Mouse (Mus musculus) MEL (cell line): ENCODE results near the gene Srgap3.

Source experiments
- CHD1 ChIP-seq: IDR thresholded peaks from 2 replicates; pipeline ENCODE4 v1.6.1; 2012; ENCODE audit warnings: low read depth, mild to moderate bottlenecking, inconsistent platforms, low read length, improper control_type of control experiment
- CTCF ChIP-seq, 3 experiments: IDR thresholded peaks in 2 of 3; conservative IDR thresholded peaks in 1 of 3; 2 replicates each; pipeline ENCODE4 v1.5.1; 2011 to 2012; ENCODE audit warnings: low read length in 3 of 3, low read depth in 2 of 3, mild to moderate bottlenecking in 2 of 3, improper control_type of control experiment in 1 of 3, inconsistent platforms in 1 of 3, mixed read lengths in 1 of 3, moderate library complexity in 1 of 3; ENCODE audit not compliant: control insufficient read depth in 1 of 3, insufficient read depth in 1 of 3, poor library complexity in 1 of 3, severe bottlenecking in 1 of 3
- E2F4 ChIP-seq: IDR thresholded peaks from 2 replicates; pipeline ENCODE4 v1.6.1; 2011; ENCODE audit warnings: low read depth, low read length, improper control_type of control experiment, borderline replicate concordance
- EP300 ChIP-seq, 2 experiments: IDR thresholded peaks; 2 replicates each; pipeline ENCODE4 v1.6.1; 2011; ENCODE audit warnings: improper control_type of control experiment in 2 of 2, low read length in 2 of 2, low read depth in 1 of 2, mild to moderate bottlenecking in 1 of 2
- ETS1 ChIP-seq: IDR thresholded peaks from 2 replicates; pipeline ENCODE4 v1.6.1; 2012; ENCODE audit warnings: low read depth, mild to moderate bottlenecking, inconsistent platforms, low read length, improper control_type of control experiment, moderate library complexity
- GATA1 ChIP-seq: IDR thresholded peaks from 2 replicates; pipeline ENCODE4 v1.6.1; 2011; ENCODE audit warnings: low read depth, low read length, improper control_type of control experiment
- MAFK ChIP-seq: IDR thresholded peaks from 2 replicates; pipeline ENCODE4 v1.6.1; 2011; ENCODE audit warnings: low read depth, mild to moderate bottlenecking, low read length, improper control_type of control experiment, borderline replicate concordance
- MAX ChIP-seq: IDR thresholded peaks from 2 replicates; pipeline ENCODE4 v1.6.1; 2011; ENCODE audit warnings: low read length, improper control_type of control experiment
- POLR2AphosphoS2 ChIP-seq: IDR thresholded peaks from 2 replicates; pipeline ENCODE4 v1.6.1; 2011; ENCODE audit warnings: low read length, improper control_type of control experiment
- UBTF ChIP-seq: IDR thresholded peaks from 2 replicates; pipeline ENCODE4 v1.6.1; 2012; ENCODE audit warnings: low read depth, mild to moderate bottlenecking, inconsistent platforms, low read length, improper control_type of control experiment, moderate library complexity, borderline replicate concordance; ENCODE audit not compliant: insufficient read depth
- USF1 ChIP-seq: IDR thresholded peaks from 2 replicates; pipeline ENCODE4 v1.6.1; 2014; ENCODE audit warnings: low read depth, mild to moderate bottlenecking, inconsistent platforms, low read length, improper control_type of control experiment, moderate library complexity
- ZC3H11A ChIP-seq: IDR thresholded peaks from 2 replicates; pipeline ENCODE4 v1.6.1; 2012; ENCODE audit warnings: low read depth, mild to moderate bottlenecking, inconsistent platforms, low read length, improper control_type of control experiment

GRCm38 (mm10) chr6:112808738-112809137, 138.3 kb downstream of the Srgap3 start:
- TF ChIP-seq EP300 (IDR thresholded peaks at IDR 0.05; ENCODE audit: low read depth in 1 of 2, low read length in 2 of 2) (no peak), CTCF (IDR thresholded peaks at IDR 0.05 in 2 of 3, conservative IDR thresholded peaks at IDR 0.05 in 1 of 3; ENCODE audit: control insufficient read depth in 1 of 3, insufficient read depth in 1 of 3, low read depth in 2 of 3, low read length in 3 of 3, poor library complexity in 1 of 3, severe bottlenecking in 1 of 3) (no peak), ZC3H11A (no peak), USF1 (no peak), MAFK (no peak), POLR2AphosphoS2 (no peak), UBTF (no peak), GATA1 (no peak), CHD1 (no peak), E2F4 (no peak), ETS1 (no peak), MAX (no peak)
